In genomic region chr11:118146446-118146845, GRCm38 (mm10) we compare ENCODE assay signal across 11 mouse cellular contexts. TPM values are rescaled to one million over a fixed set of nuclear protein-coding genes. Genes with fewer than 3 reads are reported as not detected.
DNase-seq lines count a peak whose midpoint lies in the region; ATAC-seq and TF ChIP-seq lines count a peak whose summit lies in the region.
"Had no signal": no experiment of that assay in that cellular context is flagged by ENCODE, and none has a peak within 500 bp of the region (broad histone marks: within the 10 kb centered on the region; RNA-seq: fewer than 3 reads in every experiment).

No protein-coding gene starts in this region.

- no peak for ATAC-seq in hindbrain, embryonic 13.5 days (ENCODE audit: low FRiP score)
- ATAC-seq in hindbrain, embryonic 14.5 days (ENCODE audit: low FRiP score), result no peak
- ATAC-seq in liver, embryonic 16.5 days (ENCODE audit: low read depth), result no peak

- 0 out of 2 replicates have a peak overlapping the region, but pooled peaks have one; percentile 35 for H3K9ac ChIP-seq in hindbrain, embryonic 13.5 days
- no peak overlapping the region for H3K9ac ChIP-seq in hindbrain, embryonic 14.5 days
- peak overlapping the region; percentile 45; the same call in 1 of the 2 replicates for H3K9ac ChIP-seq in liver, embryonic 16.5 days (ENCODE audit: low read depth, low read length)
- H3K9ac ChIP-seq: hindbrain, embryonic 15.5 days; liver, embryonic 14.5 days had no signal

- no peaks in the 10 kb centered on the region for H3K27me3 ChIP-seq in hindbrain, embryonic 13.5 days
- no peaks in the 10 kb centered on the region for H3K27me3 ChIP-seq in hindbrain, embryonic 14.5 days (ENCODE audit: control insufficient read depth, insufficient read depth, low read length)
- no peaks in the 10 kb centered on the region for H3K27me3 ChIP-seq in thymus, adult 2 months (ENCODE audit: control insufficient read depth, insufficient read depth, low read length)
- H3K27me3 ChIP-seq in liver, embryonic 16.5 days (ENCODE audit: control insufficient read depth, insufficient read depth, low read depth, low read length), result no peaks in the 10 kb centered on the region
- H3K27me3 ChIP-seq: hindbrain, embryonic 15.5 days had no signal

- H3K4me1 ChIP-seq in hindbrain, embryonic 13.5 days (replicated peaks), result peaks cover 33% of the 10 kb centered on the region
- peaks cover 5% of the 10 kb centered on the region; the same call in 1 of the 2 replicates for H3K4me1 ChIP-seq in hindbrain, embryonic 14.5 days (replicated peaks; ENCODE audit: control insufficient read depth, insufficient read depth, low read length)
- H3K4me1 ChIP-seq in thymus, adult 2 months (replicated peaks; ENCODE audit: control insufficient read depth, insufficient read depth, low read length), result peaks cover 40% of the 10 kb centered on the region
- peaks cover 9% of the 10 kb centered on the region; the same call in 1 of the 2 replicates for H3K4me1 ChIP-seq in liver, embryonic 16.5 days (ENCODE audit: control insufficient read depth, low read depth, low read length)

- H3K9me3 ChIP-seq in hindbrain, embryonic 13.5 days, result no peaks in the 10 kb centered on the region
- H3K9me3 ChIP-seq in hindbrain, embryonic 14.5 days (ENCODE audit: control insufficient read depth, low read length), result no peaks in the 10 kb centered on the region
- H3K9me3 ChIP-seq in liver, embryonic 16.5 days (replicated peaks; ENCODE audit: control insufficient read depth, low read length), result no peaks in the 10 kb centered on the region
- H3K9me3 ChIP-seq: hindbrain, embryonic 15.5 days had no signal

- no peak overlapping the region for H3K4me3 ChIP-seq in hindbrain, embryonic 13.5 days
- no peak overlapping the region for H3K4me3 ChIP-seq in hindbrain, embryonic 14.5 days (replicated peaks; ENCODE audit: low read length)
- peak overlapping the region; percentile 44 for H3K4me3 ChIP-seq in thymus, adult 2 months (ENCODE audit: control insufficient read depth, insufficient read depth, low read length)
- H3K4me3 ChIP-seq in liver, embryonic 16.5 days (ENCODE audit: low read depth, low read length), result no peak overlapping the region
- H3K4me3 ChIP-seq: hindbrain, embryonic 15.5 days had no signal

- no peak overlapping the region for H3K4me2 ChIP-seq in hindbrain, embryonic 13.5 days
- no peak overlapping the region for H3K4me2 ChIP-seq in hindbrain, embryonic 14.5 days (replicated peaks)
- peak overlapping the region; percentile 30 for H3K4me2 ChIP-seq in liver, embryonic 16.5 days (ENCODE audit: low read depth, low read length)
- H3K4me2 ChIP-seq: hindbrain, embryonic 15.5 days had no signal

- no peak overlapping the region for H3K27ac ChIP-seq in hindbrain, embryonic 13.5 days
- no peak overlapping the region for H3K27ac ChIP-seq in hindbrain, embryonic 14.5 days
- peak overlapping the region; percentile 65 for H3K27ac ChIP-seq in thymus, adult 2 months (ENCODE audit: control insufficient read depth, insufficient read depth, low read length)
- H3K27ac ChIP-seq in liver, embryonic 16.5 days (ENCODE audit: low read length), result no peak overlapping the region; the same call in 1 of the 2 replicates
- H3K27ac ChIP-seq: hindbrain, embryonic 15.5 days; liver, embryonic 14.5 days had no signal

- H3K36me3 ChIP-seq in hindbrain, embryonic 13.5 days, result no peaks in the 10 kb centered on the region
- H3K36me3 ChIP-seq in hindbrain, embryonic 14.5 days (replicated peaks; ENCODE audit: control insufficient read depth, insufficient read depth), result no peaks in the 10 kb centered on the region
- H3K36me3 ChIP-seq in thymus, adult 2 months (ENCODE audit: control insufficient read depth, insufficient read depth, low read length), result no peaks in the 10 kb centered on the region
- H3K36me3 ChIP-seq in liver, embryonic 16.5 days (ENCODE audit: control insufficient read depth, insufficient read depth), result no peaks in the 10 kb centered on the region
- H3K36me3 ChIP-seq: hindbrain, embryonic 15.5 days had no signal

- no peak for TF ChIP-seq POLR2A in thymus, adult 2 months (IDR thresholded peaks at IDR 0.05; ENCODE audit: control insufficient read depth, extremely low read depth, insufficient read depth, low read length, poor library complexity)

- no peak for TF ChIP-seq CTCF in thymus, adult 2 months (IDR thresholded peaks at IDR 0.05; ENCODE audit: borderline replicate concordance, control insufficient read depth, extremely low read depth, insufficient read depth, low read length, poor library complexity)

- no peak for DNase-seq in hindbrain, embryonic 14.5 days (ENCODE audit: low spot score)
- no peak for DNase-seq in thymus, adult 2 months
- DNase-seq in thymus, postnatal 0 days (ENCODE audit: low spot score), result no peak
- no peak for DNase-seq in urinary bladder, postnatal 25 days (ENCODE audit: low spot score)
- DNase-seq in left cerebral cortex, adult 9 months (ENCODE audit: low spot score in 2 of 2), result no peak
- DNase-seq: cerebellum, adult 11 months; layer of hippocampus, adult 9-11 months had no signal

- WGBS in hindbrain, embryonic 13.5 days, result 96% methylated on average over 10 of the region's 10 CpGs
- WGBS in hindbrain, embryonic 14.5 days, result 96% methylated on average over 10 of the region's 10 CpGs
- WGBS in thymus, adult 2 months, result 85% methylated on average over 10 of the region's 10 CpGs
- WGBS in liver, embryonic 16.5 days (ENCODE audit: insufficient replicate concordance), result 72% methylated on average over 10 of the region's 10 CpGs

RNA-seq across cellular contexts. Expression of gene Dnah17, which starts 16.0 kb away (rescaled TPM):
- polyA plus RNA-seq in hindbrain, embryonic 13.5 days (2015; fragmentation: Nextera tagmentation; extraction: Ambion mirVana), result 0.30 and 0.32 TPM in 2 replicates
- polyA plus RNA-seq in hindbrain, embryonic 14.5 days (2014; fragmentation: Nextera tagmentation; extraction: Ambion mirVana), result 0.15 and 0.21 TPM in 2 replicates
- polyA plus RNA-seq in thymus, adult 2 months (2012; rRNA removed), result 1.8 and 2.3 TPM in 2 replicates
- 0.63 and 0.88 TPM in 2 replicates for polyA plus RNA-seq in thymus, postnatal 0 days (2015; fragmentation: Nextera tagmentation; extraction: Ambion mirVana)
- polyA plus RNA-seq in liver, embryonic 16.5 days (2015; fragmentation: Nextera tagmentation; extraction: Ambion mirVana), result 0.20 and 0.40 TPM in 2 replicates
